Mouse (Mus musculus) stomach, postnatal 0 days (tissue): ENCODE measurements around the gene Vangl2. TPM values are rescaled to one million over a fixed set of nuclear protein-coding genes. Genes with fewer than 3 reads are reported as not detected.

Experiments
- ATAC-seq: fragments of 200-750 bp; cut with Nextera tagmentation; 2 replicates; pipeline ENCODE4 v1.8.0; 2017; ENCODE audit not compliant: low FRiP score, low TSS enrichment
- DNase-seq: peaks from one replicate; pipeline ENCODE4 v3.0.0-alpha.2; 2016; ENCODE audit warnings: low spot score
- H3K27ac ChIP-seq: fragments of 300-500 bp; sonication (generic); replicated peaks from 2 replicates; pipeline ENCODE4 v1.5.1; 2014; ENCODE audit warnings: mild to moderate bottlenecking, control low read depth
- H3K27me3 ChIP-seq: fragments of 300-500 bp; sonication (generic); 2 replicates; pipeline ENCODE4 v1.6.1; 2014; ENCODE audit warnings: low read length; ENCODE audit not compliant: control insufficient read depth, insufficient read depth
- H3K36me3 ChIP-seq: fragments of 300-500 bp; sonication (generic); 2 replicates; pipeline ENCODE4 v1.6.1; 2014; ENCODE audit warnings: low read length, mixed read lengths; ENCODE audit not compliant: control insufficient read depth, insufficient read depth
- H3K4me1 ChIP-seq: fragments of 300-500 bp; sonication (generic); replicated peaks from 2 replicates; pipeline ENCODE4 v1.6.1; 2014; ENCODE audit warnings: antibody characterized with exemption; ENCODE audit not compliant: control insufficient read depth, insufficient read depth
- H3K4me2 ChIP-seq: fragments of 300-500 bp; sonication (generic); replicated peaks from 2 replicates; pipeline ENCODE4 v1.6.1; 2014; ENCODE audit warnings: low read depth, mild to moderate bottlenecking, control low read depth, moderate library complexity
- H3K4me3 ChIP-seq: fragments of 300-500 bp; sonication (generic); 2 replicates; pipeline ENCODE4 v1.5.1; 2014; ENCODE audit warnings: low read depth, low read length, control low read depth
- H3K9ac ChIP-seq: fragments of 300-500 bp; sonication (generic); 2 replicates; pipeline ENCODE4 v1.6.1; 2014; ENCODE audit warnings: mild to moderate bottlenecking, low read length, control low read depth, mixed read lengths
- H3K9me3 ChIP-seq: fragments of 300-500 bp; sonication (generic); 2 replicates; pipeline ENCODE4 v1.6.1; 2016; ENCODE audit warnings: low read length; ENCODE audit not compliant: control insufficient read depth
- CTCF ChIP-seq: IDR thresholded peaks from 2 replicates; pipeline ENCODE4 v1.5.1; 2016; ENCODE audit warnings: antibody characterized with exemption, low read depth, mild to moderate bottlenecking, moderate library complexity
- EP300 ChIP-seq: optimal IDR thresholded peaks from 2 replicates; pipeline ENCODE3; 2016; ENCODE audit warnings: antibody characterized with exemption
- WGBS: fragments of 180-500 bp; shearing (Covaris S2); extraction: QIAGEN DNeasy Blood & Tissue Kit; methylation state at CpG from one replicate; pipeline ENCODE4 v1.1.7; 2014; 5-methylcytosine and 5-hydroxymethylcytosine counted together
- polyA plus RNA-seq: library from polyadenylated mRNA; unstranded; fragments of >200 nt; fragmentation: Nextera tagmentation; extraction: Ambion mirVana; gene quantifications from 2 replicates; pipeline ENCODE4 v1.2.1, GENCODE M21; 2015

Vangl2 gene
- polyA plus RNA-seq, 1 experiment from 2014 or later: 5.4 TPM

- 35% methylated on average over 2 of the region's 2 CpGs for WGBS
- Histone ChIP-seq H3K9me3 (no peaks in the 10 kb centered on the region), H3K4me1 (0 out of 2 replicates have a peak, but pooled peaks cover 4% of the 10 kb centered on the region), H3K36me3 (no peaks in the 10 kb centered on the region), H3K9ac (no peak within 1 kb of the TSS), H3K4me3 (no peak within 1 kb of the TSS), H3K27ac (no peak within 1 kb of the TSS), H3K27me3 (peaks cover 4% of the 10 kb centered on the region; the same call in 1 of the 2 replicates), H3K4me2 (no peak within 1 kb of the TSS)
- TF ChIP-seq CTCF (no peak), EP300 (no peak)
- no peak for DNase-seq
- no peak for ATAC-seq
Observed at GRCm38 (mm10) chr1:172057491-172057921, 29.3 kb upstream of the Vangl2 start, which contains the start of gene Nhlh1. Nhlh1 (minus strand) TSS chr1:172057573.

- peaks cover 4% of the 10 kb centered on the region; the same call in 1 of the 2 replicates for H3K27me3 ChIP-seq
- TF ChIP-seq EP300 (no peak), CTCF (no peak)
- H3K9me3 ChIP-seq: no peaks in the 10 kb centered on the region
- H3K27ac ChIP-seq: no peak overlapping the region
- DNase-seq (no peak), ATAC-seq (no peak)
- no peak overlapping the region for H3K4me3 ChIP-seq
- WGBS: 73% methylated on average over 4 of the region's 4 CpGs
- 0 out of 2 replicates have a peak, but pooled peaks cover 4% of the 10 kb centered on the region for H3K4me1 ChIP-seq
- no peak overlapping the region for H3K4me2 ChIP-seq
- no peak overlapping the region for H3K9ac ChIP-seq
- H3K36me3 ChIP-seq: no peaks in the 10 kb centered on the region
Observed at GRCm38 (mm10) chr1:172056251-172056650, 28.0 kb upstream of the Vangl2 start.

- Histone ChIP-seq H3K27ac (no peak overlapping the region), H3K9ac (peak overlapping the region; percentile 35; the same call in 1 of the 2 replicates), H3K4me1 (0 out of 2 replicates have a peak, but pooled peaks cover 4% of the 10 kb centered on the region), H3K9me3 (no peaks in the 10 kb centered on the region), H3K4me3 (peak overlapping the region; percentile 27), H3K4me2 (peak overlapping the region; percentile 47), H3K36me3 (no peaks in the 10 kb centered on the region), H3K27me3 (peaks cover 4% of the 10 kb centered on the region; the same call in 1 of the 2 replicates)
- ATAC-seq (0 out of 2 replicates have a peak, but pooled peaks have one; percentile 18), DNase-seq (no peak)
- 4% methylated on average over 42 of the region's 42 CpGs for WGBS
- no peak for TF ChIP-seq CTCF
- no peak for TF ChIP-seq EP300
Observed at GRCm38 (mm10) chr1:172053541-172054440, 25.5 kb upstream of the Vangl2 start.

GRCm38 (mm10) chr1:172052766-172053279 is 24.6 kb upstream of the Vangl2 start:
- H3K4me1 ChIP-seq: 0 out of 2 replicates have a peak, but pooled peaks cover 4% of the 10 kb centered on the region
- no peaks in the 10 kb centered on the region for H3K36me3 ChIP-seq
- no peak overlapping the region for H3K27ac ChIP-seq
- no peak overlapping the region for H3K4me2 ChIP-seq
- no peak overlapping the region for H3K4me3 ChIP-seq
- peaks cover 4% of the 10 kb centered on the region; the same call in 1 of the 2 replicates for H3K27me3 ChIP-seq
- no peaks in the 10 kb centered on the region for H3K9me3 ChIP-seq
- TF ChIP-seq CTCF (no peak), EP300 (no peak)
- ATAC-seq (no peak), DNase-seq (no peak)
- WGBS: 12% methylated on average over 9 of the region's 10 CpGs
- no peak overlapping the region for H3K9ac ChIP-seq

- ATAC-seq (no peak), DNase-seq (no peak)
- Histone ChIP-seq H3K4me3 (no peak overlapping the region), H3K4me1 (0 out of 2 replicates have a peak, but pooled peaks cover 4% of the 10 kb centered on the region), H3K9me3 (no peaks in the 10 kb centered on the region), H3K4me2 (no peak overlapping the region), H3K36me3 (no peaks in the 10 kb centered on the region), H3K27me3 (peaks cover 4% of the 10 kb centered on the region; the same call in 1 of the 2 replicates), H3K9ac (no peak overlapping the region), H3K27ac (no peak overlapping the region)
- TF ChIP-seq EP300: no peak
- no peak for TF ChIP-seq CTCF
- WGBS: 40% methylated on average over 13 of the region's 13 CpGs
Observed at GRCm38 (mm10) chr1:172049131-172049782, 21.0 kb upstream of the Vangl2 start.
